Mouse (Mus musculus): ENCODE data around the gene Sept10.

Gene Sept10

DNA sequence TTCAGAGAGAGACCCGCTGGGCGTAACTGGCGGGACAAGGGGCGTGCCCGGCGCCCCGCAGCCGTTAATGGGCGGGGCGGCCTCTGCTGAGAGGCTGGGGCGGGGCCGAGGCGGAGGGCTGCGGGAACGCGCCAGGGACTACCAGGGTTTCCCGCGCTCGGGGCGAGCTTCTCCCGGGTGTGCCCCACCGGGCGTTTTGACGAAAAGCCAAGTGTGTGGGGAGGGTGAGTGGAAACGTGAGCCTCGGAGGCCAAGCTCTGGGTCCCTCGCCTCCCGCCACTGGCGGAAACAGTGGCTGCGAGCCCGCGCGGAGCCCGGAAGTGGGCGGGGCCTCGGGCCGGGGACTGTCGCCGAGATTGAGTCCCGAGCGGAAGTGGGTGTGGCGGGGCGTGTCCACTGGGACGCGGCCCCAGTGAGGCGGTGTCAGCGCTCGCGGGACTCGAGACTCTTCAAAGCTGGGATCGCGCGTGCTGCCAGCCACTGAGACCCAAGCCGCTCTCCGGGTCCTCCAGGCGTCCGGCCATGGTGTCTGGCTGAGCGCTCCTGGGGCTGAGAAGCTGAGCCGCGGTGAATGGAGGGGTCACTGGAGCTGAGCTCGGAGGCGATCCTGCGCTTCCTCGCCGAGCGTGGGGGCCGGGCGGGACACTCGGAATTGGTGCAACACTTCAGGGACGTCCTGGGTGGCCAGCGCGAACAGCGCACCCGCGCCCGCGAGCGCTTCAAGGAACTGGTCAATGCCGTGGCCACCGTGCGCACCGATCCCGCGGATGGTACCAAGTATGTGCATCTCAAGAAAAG lies at the start of gene Sept10, which contains the start of gene Sowahc:
Sept10 (minus strand) TSS at position 375 of the 798 bp plus-strand sequence.
Sowahc (plus strand) TSS at position 481 of the 798 bp plus-strand sequence.
- peak; percentile 95 to 99 for DNase-seq (ENCODE audit: low spot score in 2 of 2)

DNA sequence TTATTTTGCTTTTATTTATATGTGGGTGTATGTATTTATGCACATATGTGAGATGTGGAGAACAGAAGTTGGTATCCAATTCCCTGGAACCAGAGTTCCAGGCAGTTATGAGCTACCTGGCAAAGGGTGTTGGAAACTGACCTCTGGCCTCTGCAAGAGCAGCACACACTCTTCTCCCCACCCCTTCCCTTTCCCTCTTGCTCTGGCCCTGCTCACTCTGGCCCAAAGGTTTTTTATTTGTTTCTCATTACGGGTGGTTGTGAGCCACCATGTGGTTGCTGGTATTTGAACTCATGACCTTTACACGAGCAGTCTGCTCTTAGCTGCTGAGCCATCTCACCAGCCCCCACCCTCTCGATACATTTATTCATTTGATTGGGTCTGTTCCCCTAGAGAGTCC lies 47.1 kb upstream of the Sept10 start:
- DNase-seq (ENCODE audit: low spot score in 2 of 2): no peak

DNA sequence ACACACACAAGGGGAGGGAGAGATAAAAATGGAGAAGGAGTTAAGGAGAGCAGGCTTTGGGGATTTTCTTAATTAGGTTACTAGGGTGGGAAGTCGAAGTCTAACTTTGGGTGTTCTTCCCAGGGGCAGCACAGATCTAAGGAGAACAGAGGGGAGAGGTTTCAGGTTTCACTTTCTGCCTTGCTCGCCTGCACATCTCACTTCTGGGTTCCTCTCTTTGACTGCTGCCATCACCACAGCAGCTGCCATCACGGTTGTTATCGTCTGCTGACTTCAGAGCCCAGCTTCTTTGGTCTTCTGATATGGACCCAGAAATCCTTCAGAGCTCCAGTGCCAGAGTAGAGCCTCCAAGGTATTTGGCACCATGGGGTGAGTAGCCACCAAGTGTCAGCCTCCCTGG lies 46.5 kb upstream of the Sept10 start:
- no peak for DNase-seq (ENCODE audit: low spot score in 2 of 2)

DNA sequence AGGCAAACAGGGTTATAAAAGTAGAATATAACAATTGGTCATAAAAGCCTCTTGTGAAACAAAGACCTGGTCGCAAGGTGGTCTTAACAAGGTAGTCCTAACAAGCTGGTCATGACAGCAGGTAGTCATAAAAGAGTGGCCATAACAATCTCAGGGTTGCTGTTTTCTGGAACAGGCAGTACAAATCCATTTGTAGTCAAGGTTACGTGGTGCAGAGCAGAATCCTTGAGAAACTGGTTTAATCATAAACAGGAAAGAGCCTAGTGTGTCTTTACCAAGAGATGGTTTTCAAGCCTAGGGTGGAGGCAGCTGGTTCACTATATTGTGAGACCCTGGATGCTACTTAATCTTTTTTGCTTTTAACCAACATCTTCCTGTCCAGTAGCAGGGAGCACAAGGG lies 45.6 kb upstream of the Sept10 start:
- DNase-seq (ENCODE audit: low spot score in 2 of 2): no peak

DNA sequence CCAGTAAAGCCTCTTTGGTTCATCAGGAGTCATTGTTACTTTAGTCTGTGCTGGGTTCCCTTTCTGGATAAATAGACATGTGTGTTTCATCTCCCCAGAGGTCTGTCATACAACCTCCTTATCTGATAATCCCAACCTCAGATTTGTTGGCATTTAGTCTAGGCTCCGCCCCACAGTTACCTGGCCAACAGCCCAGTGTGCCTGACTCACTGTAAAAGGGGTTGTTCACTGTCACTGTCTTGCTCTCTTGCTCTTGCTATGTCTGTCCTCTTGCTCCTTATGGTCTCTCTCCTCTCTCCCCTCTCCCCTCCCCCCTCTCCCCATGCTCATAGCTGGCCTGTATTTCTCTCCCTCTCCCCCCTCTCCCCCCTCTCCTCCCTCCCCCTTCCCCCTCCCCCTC lies 44.5 kb upstream of the Sept10 start:
- DNase-seq (ENCODE audit: low spot score in 2 of 2): peak; percentile 73 to 80

DNA sequence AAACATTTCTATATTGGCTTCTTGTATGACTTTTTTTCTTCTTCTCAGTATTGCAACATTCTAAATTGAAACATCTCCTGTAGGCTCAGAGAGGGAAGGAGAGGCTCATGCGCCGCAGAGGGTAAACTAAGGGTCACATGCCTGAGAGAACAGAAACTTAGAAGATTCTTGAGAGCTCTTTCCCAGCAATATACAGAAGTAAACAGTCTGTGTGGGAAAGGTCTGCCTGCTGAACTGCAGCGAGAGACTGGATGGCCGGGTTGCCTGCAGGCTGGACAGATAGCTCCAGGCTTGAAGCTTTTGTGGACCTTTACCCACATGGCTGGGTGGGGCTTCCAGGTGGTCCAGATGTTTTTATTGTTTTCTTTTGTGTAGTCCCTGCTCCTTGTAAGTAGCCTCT lies 44.0 kb upstream of the Sept10 start:
- DNase-seq (ENCODE audit: low spot score in 2 of 2): peak in 1 of 2 experiments; percentile 39

DNA sequence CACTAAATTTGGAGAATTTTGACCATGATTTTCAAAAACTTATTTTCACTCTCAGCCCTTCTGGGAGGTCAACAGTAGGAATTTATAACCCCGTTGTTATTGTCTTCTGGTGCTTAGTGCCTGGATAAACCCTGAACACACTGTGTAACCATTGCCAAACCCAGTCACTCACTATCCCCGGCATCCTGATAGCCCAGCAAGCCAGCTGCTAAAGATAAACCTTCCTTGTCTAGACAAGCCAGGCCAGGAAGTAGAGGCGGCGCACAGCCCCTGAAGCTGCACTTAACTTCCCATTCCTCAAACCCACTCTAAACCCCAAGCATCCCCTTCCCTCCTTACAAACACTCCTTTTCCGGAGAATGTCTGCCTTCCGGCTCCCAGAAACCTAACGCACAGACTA lies 43.4 kb upstream of the Sept10 start:
- DNase-seq (ENCODE audit: low spot score in 2 of 2): no peak

DNA sequence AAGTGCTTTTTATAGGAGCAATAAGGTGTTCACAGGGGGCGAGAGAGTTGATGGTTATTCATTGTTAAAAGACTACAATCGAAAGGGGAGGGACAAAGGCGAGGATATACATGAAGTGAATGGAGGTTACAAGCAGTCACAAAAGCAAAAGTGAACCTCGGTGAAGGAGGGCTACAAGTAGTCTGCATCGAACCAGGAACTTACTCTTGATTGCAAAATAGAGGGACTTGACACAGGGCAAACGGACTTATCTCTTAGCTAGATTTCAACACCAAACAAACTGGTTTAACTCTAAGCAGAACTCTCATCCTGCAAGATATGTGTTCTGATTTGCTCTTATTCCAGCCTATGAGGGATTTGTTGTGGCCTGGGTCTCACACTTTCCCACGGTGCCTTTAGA lies 41.3 kb upstream of the Sept10 start:
- no peak for DNase-seq (ENCODE audit: low spot score in 2 of 2)

DNA sequence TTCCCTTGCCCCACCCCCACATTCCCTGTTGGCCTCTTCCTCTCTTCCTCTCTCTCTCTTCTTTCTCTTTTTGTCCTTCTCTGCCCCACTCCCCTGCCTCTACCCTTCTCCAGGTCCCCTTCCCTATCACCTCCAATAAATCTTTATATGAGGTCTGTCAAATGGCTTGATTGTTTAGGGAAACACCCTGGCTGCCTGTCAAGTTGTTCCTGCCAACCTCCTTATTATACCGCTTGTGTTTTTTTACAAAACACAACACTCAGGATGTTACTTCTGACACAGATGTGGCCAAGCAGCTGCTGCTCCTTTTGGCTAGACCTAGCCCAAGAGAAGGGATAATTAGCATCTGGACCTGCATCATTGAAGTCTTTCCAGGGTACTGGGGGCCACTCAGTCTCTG lies 40.4 kb upstream of the Sept10 start:
- no peak for DNase-seq (ENCODE audit: low spot score in 2 of 2)

DNA sequence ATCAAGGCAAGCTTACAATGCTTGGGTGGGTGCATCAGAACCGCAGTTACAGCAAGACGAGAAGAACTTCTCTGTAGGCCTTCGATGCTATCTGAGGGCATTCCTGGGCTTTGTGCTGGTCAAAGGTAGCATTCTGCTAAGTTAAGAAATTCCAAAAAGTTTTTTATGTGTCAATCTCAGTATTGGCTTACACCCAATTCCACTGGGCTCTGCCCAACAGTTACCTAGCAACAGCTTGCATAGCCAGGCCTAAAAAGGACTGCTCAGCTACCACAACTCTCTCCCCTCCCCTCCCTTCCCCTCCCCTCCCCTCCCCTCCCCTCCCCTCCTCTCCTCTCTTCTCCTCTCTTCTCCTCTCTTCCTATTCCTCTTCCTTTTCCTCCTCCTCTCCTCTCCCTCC lies 40.0 kb upstream of the Sept10 start:
- DNase-seq (ENCODE audit: low spot score in 2 of 2): no peak

DNA sequence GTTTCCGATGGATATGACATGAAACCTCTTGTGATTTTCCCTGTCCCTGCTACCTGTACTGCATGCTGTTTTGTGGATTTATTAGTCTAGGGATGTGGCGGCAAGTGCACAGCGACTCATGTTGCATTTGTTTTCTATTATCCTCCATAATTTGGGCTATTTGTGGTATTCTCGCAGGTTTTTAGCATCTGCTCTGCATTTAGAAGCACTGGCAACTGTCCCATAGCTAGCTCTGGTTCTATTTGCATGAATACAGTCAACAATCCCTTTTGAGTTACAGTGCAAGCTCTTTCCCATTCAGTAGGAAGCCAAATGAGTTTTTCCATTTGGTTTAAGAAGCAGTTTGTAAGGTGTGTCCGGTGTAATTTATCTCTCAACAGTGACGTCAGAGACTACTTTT lies 37.9 kb upstream of the Sept10 start:
- no peak for DNase-seq (ENCODE audit: low spot score in 2 of 2)

DNA sequence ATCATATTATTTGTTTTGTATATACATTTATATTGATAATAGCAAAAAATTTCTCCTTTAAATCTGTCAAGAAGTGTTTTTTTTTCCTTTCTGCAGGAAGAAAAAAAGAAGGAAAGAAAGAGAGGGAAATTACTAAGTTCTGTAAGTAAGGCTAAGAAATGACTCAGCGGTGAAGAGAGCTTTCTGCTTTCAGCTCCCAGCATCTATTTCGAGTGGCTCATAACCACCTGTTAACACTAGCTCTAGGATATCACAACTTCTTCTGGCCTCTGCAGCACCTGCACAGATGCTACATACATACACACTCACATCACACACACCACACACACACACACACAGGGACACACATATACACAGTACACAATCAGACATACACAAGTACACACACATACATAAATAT lies 34.9 kb upstream of the Sept10 start:
- no peak for DNase-seq (ENCODE audit: low spot score in 2 of 2)

DNA sequence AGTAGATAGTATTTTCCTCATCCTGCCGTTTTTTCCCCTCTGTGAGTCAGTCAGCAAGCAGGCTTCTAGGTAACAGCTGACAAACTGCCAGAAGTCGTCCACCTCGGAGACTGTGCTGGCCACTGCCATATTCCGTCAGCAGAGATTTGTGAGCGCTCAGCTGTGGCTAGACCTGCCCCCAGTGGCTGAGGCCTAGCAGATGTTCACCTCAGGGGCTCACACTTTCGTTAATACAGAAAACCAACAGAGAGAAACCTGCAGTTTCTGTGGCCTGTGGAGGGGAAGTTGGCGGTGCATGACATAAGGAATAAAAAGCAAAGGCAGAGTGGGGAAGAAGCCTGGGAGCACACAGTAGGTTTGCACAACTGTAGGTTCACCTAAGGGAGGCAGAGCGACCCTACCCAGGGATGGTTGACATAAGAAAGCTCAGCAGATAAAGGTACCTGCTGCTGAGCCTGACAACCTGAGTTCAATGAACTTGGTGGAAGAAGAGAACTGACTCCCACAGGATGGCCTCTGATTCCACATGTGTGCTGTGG lies 32.0 kb upstream of the Sept10 start:
- DNase-seq (ENCODE audit: low spot score in 2 of 2): no peak

DNA sequence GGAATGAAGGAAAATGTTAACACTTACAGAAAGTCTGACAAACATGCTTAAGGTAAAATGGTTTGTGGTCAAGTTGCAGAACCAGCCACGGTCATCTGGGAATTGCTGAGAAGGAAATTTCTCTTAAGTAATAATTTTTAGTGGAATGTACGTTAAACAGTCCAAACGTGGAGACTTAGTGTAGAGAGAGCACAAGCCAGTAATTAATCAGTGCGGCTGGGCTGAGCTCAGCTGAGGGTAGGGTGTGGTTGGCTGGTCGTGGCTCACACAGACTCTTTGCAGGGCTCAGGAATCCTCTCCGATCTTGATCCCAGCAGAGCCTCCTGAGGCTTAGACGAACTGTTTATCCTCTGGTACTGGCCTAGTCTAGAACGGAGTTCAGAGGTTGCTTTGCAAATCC lies 30.7 kb upstream of the Sept10 start:
- DNase-seq (ENCODE audit: low spot score in 2 of 2): no peak

DNA sequence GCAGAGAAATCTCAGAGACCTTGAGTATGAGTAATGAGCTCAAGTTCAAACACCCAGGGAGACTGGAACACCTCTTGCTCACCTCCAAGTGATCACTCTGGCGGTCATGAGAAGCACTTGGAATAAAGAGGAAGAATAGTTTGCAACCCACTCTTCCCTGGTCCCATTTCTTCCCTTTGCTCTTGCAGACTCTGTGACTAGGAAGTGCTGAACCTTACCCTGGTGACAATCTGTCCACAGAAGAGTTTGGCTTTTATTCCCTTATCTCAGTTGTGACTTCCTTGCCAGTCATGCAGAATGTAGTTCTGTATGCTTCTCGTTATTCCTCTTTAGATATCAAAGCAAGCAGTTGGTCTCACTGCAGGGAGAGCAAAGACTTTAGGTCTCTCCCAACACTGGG lies 30.3 kb upstream of the Sept10 start:
- no peak for DNase-seq (ENCODE audit: low spot score in 2 of 2)

DNA sequence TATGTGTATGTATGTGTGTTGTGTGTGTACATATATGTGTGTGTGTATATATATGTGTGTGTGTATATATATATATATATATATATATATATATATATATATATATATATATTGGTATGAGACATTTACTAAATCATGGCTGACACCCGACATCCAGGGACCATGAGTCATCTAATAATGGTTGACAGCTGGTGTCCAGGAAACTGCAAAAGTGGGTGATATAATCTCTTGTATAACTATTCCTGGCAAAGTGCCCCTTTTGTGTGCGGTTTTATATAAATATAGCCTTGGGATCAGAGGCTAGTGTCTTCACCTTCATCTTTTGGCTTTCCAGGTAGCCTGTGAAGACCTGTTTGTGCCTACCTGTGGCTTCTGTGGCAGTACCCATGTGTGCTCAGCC lies 29.0 kb upstream of the Sept10 start:
- no peak for DNase-seq (ENCODE audit: low spot score in 2 of 2)

DNA sequence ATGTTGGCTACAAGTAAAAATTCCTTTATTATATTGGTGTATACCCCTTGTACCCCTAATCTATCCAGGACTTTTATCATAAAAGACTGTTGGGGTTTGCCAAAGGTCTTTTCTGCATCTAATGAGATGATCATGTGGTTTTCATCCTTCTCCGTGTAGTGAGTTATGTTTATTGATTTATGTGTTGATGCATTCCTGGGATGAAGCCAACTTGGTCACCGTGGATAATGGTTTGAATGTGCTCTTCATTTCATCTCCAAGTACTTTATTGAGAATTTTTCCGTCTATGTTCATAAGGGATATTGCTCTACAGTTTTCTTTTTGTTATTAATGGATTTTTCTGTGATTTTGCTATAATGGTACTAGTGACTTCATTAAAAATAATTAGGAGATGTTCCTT lies 27.9 kb upstream of the Sept10 start:
- DNase-seq (ENCODE audit: low spot score in 2 of 2): no peak

DNA sequence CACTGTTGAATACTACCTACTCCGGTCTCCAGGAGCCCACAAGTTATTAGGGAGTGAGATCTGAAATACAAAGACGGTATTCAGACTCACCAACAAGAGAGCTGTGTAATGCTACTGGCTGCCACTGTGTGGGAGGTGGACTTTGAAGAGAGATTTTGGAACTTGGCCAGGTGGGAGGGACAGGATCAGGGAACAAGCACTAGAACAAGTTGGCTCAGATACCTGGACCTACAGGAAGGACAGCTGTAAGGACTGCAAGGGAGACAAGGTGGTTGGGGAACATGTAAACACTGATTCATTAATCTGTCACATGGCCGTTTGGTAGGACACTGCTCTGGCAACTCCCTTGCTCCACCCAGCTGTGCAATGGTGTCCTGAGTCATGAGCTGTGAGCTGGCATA lies 19.5 kb upstream of the Sept10 start:
- DNase-seq (ENCODE audit: low spot score in 2 of 2): peak; percentile 48 to 78

DNA sequence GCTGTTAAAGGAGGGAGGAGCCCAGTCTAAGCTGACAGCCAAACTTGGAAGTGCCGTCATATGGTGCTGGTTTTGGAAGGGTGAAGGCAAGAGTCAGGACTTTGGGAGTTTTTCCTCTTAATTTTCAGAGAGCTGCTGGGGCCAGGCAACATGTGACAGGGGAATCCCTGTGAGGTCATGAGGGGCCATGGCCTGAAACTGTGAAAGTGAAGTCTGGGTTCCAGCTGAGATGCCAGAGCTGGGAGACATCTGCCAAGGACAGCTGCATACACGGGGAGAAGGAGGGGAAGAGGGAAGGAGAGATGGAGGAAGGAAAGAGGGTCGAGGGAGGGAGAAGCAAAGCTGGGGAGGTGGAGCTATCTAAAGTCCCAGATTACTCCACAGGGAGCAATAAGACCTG lies 16.1 kb upstream of the Sept10 start:
- DNase-seq (ENCODE audit: low spot score in 2 of 2): no peak

DNA sequence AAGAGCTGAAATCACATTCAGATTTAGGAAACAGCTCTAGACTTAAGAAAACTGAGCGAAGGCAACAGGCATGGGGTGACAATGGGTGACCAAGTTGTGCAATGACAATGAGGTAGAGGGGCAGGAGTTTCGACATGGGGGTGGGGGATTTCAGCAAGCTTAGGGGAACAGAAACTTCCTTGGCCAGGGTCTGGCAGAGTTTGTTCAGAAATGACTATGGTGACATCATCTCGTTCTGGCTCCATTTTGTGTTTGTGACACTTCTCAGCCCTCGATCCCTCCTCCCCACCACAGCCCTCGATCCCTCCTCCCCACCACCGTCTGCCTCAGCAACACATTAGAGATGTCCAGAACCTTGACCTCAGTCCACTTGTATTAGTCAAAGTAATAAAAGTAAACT lies 14.8 kb upstream of the Sept10 start:
- DNase-seq (ENCODE audit: low spot score in 2 of 2): no peak

DNA sequence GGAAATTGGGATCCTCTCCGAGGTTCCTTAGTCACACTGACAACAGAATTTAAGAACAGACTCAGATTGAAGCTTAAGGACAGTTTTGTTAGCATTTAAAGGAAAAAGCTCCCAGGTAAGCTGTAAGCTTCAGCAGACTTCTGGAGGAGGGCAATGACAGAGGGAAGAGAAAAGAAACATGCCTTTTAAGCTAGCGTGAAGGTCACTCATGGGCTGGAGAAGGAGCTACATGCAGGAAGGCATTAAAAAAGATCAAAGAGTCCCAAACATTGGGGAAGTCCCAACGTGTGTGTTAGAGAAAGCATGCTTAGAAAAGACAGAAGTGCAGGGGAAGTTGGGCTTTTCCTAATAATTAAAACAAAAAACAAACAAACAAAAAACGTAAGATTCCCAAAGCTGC lies 14.2 kb upstream of the Sept10 start:
- DNase-seq (ENCODE audit: low spot score in 2 of 2): no peak

DNA sequence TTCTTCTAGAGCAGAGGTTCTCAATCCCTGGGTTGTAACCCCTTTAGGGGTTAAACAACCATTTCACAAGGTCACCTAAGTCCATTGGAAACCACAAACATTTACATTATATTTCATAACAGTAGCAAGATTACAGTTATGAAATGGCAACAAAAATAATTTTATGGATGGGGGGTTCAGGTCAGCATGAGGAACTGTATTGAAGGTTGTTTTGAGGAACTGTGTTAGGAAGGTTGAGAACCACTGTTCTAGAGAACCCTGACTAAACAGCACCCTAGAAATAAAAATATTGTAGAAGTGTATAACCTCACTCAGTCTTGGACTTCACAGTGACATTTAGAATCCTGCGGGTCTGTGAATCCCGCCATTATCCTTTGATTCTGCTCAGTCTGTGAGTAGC lies 13.6 kb upstream of the Sept10 start:
- no peak for DNase-seq (ENCODE audit: low spot score in 2 of 2)

DNA sequence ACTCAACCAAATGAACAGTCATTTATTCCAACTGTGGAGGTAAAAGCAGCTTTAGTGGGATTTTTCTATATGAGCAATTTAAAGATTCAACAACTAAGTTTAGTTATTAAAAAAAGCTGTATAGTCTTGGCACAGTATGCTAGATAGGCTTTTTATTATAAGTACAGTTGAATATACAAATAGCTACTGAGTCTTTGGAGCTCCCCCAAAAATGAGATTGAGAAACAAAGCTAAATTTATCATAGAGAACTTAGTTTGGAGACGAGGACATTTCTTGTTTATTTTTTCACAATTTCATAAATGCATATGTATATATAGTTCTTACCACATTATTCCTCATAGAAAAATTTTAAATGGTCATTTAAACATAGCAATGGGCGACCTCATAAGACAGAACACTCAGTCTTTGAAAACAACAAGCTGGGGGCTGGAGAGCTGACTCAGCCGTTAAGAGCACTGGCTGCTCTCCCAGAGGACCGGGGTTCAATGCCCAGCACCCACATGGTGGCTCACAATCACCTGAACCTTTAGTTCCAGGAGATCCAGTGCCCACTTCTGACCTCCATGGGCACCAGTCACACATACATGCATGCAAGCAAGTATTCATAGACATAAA lies 7.7 kb upstream of the Sept10 start:
- DNase-seq (ENCODE audit: low spot score in 2 of 2): no peak

Data from urinary bladder, adult 18-20 months (tissue).